Mouse (Mus musculus) myocyte (in vitro differentiated cells): ENCODE data around the gene E030018B13Rik. TPM values are rescaled to one million over a fixed set of nuclear protein-coding genes. Genes with fewer than 3 reads are reported as not detected.

Source experiments
- H3K27me3 ChIP-seq: one replicate; pipeline ENCODE4 v1.6.1; 2011; ENCODE audit not compliant: control insufficient read depth, insufficient read depth, insufficient read length
- H3K36me3 ChIP-seq: one replicate; pipeline ENCODE4 v1.6.1; 2011; ENCODE audit not compliant: control insufficient read depth, insufficient read depth
- H3K4me2 ChIP-seq: one replicate; pipeline ENCODE4 v1.6.1; 2011; ENCODE audit warnings: low read depth, control low read depth
- H3K4me3 ChIP-seq: one replicate; pipeline ENCODE4 v1.5.1; 2011; ENCODE audit warnings: mild to moderate bottlenecking, control low read depth, moderate library complexity
- H3K79me2 ChIP-seq: one replicate; pipeline ENCODE4 v1.6.1; 2011; ENCODE audit not compliant: control insufficient read depth, insufficient read depth
- H3ac ChIP-seq: one replicate; pipeline ENCODE4 v1.6.1; 2011; ENCODE audit not compliant: control insufficient read depth, insufficient read length
- CEBPB ChIP-seq: IDR thresholded peaks from 2 replicates; pipeline ENCODE4 v1.6.1; 2011; ENCODE audit warnings: mild to moderate bottlenecking, moderate library complexity; ENCODE audit not compliant: poor library complexity, insufficient read depth, severe bottlenecking
- E2F4 ChIP-seq: IDR thresholded peaks from one replicate; pipeline ENCODE4 v1.6.1; 2011; ENCODE audit warnings: mild to moderate bottlenecking, control low read depth, moderate library complexity; ENCODE audit not compliant: insufficient read depth
- MAX ChIP-seq: IDR thresholded peaks from one replicate; pipeline ENCODE4 v1.6.1; 2011; ENCODE audit warnings: low read depth, mild to moderate bottlenecking, control low read depth
- MYOD1 ChIP-seq, 3 experiments: IDR thresholded peaks; one replicate each; pipeline ENCODE4 v1.6.1; 2011; ENCODE audit warnings: control low read depth in 2 of 3, low read depth in 2 of 3, mild to moderate bottlenecking in 2 of 3, moderate library complexity in 1 of 3; ENCODE audit not compliant: insufficient read length in 2 of 3, control insufficient read depth in 1 of 3
- MYOG ChIP-seq, 3 experiments: IDR thresholded peaks; one replicate each; pipeline ENCODE4 v1.6.1; 2011; ENCODE audit warnings: control low read depth in 2 of 3, low read depth in 2 of 3, mild to moderate bottlenecking in 2 of 3; ENCODE audit not compliant: insufficient read length in 2 of 3, control insufficient read depth in 1 of 3, insufficient read depth in 1 of 3
- POLR2A ChIP-seq: IDR thresholded peaks from one replicate; pipeline ENCODE4 v1.6.1; 2011; ENCODE audit warnings: low read depth, mild to moderate bottlenecking, control low read depth, moderate library complexity; ENCODE audit not compliant: insufficient read length
- POLR2AphosphoS2 ChIP-seq: IDR thresholded peaks from one replicate; pipeline ENCODE4 v1.6.1; 2011; ENCODE audit warnings: low read depth, control low read depth; ENCODE audit not compliant: insufficient read length
- REST ChIP-seq: IDR thresholded peaks from one replicate; pipeline ENCODE4 v1.6.1; 2011; ENCODE audit warnings: mild to moderate bottlenecking, control low read depth, moderate library complexity; ENCODE audit not compliant: insufficient read depth, insufficient read length
- SRF ChIP-seq: IDR thresholded peaks from one replicate; pipeline ENCODE4 v1.6.1; 2011; ENCODE audit warnings: low read depth; ENCODE audit not compliant: control insufficient read depth, insufficient read length
- TCF12 ChIP-seq: IDR thresholded peaks from one replicate; pipeline ENCODE4 v1.6.1; 2011; ENCODE audit warnings: mild to moderate bottlenecking, control low read depth; ENCODE audit not compliant: poor library complexity, insufficient read depth, severe bottlenecking
- TCF3 ChIP-seq: IDR thresholded peaks from one replicate; pipeline ENCODE4 v1.6.1; 2011; ENCODE audit warnings: low read depth, control low read depth; ENCODE audit not compliant: insufficient read length
- USF1 ChIP-seq: IDR thresholded peaks from one replicate; pipeline ENCODE4 v1.6.1; 2011; ENCODE audit warnings: low read depth, mild to moderate bottlenecking, control low read depth, moderate library complexity
- polyA plus RNA-seq: library from polyadenylated mRNA; unstranded; fragments of >200 nt; fragmentation: generic; extraction: Trizol; gene quantifications from one replicate; pipeline ENCODE4 v1.2.1, GENCODE M21; 2012; ENCODE audit warnings: missing spikeins

E030018B13Rik gene
- polyA plus RNA-seq, 1 experiment = 0.17 TPM

- TF ChIP-seq MAX = no peak
- Histone ChIP-seq H3ac (no peak overlapping the region), H3K36me3 (no peaks in the 10 kb centered on the region), H3K79me2 (peaks cover 96% of the 10 kb centered on the region), H3K4me2 (peak overlapping the region; percentile 82), H3K27me3 (no peaks in the 10 kb centered on the region), H3K4me3 (no peak overlapping the region)
Measured at GRCm38 (mm10) chr7:63897655-63898054, 19.0 kb upstream of the E030018B13Rik start.

GRCm38 (mm10) chr7:63898201-63898600 is 18.5 kb upstream of the E030018B13Rik start:
- Histone ChIP-seq H3ac (no peak overlapping the region), H3K27me3 (no peaks in the 10 kb centered on the region), H3K4me3 (no peak overlapping the region), H3K79me2 (peaks cover 96% of the 10 kb centered on the region), H3K36me3 (no peaks in the 10 kb centered on the region), H3K4me2 (no peak overlapping the region)
- TF ChIP-seq CEBPB = no peak
- TF ChIP-seq TCF3 = no peak
- TF ChIP-seq TCF12 = no peak
- no peak for TF ChIP-seq POLR2A
- no peak for TF ChIP-seq MYOD1 (IDR thresholded peaks at IDR 0.05; ENCODE audit: control insufficient read depth in 1 of 3, insufficient read length in 2 of 3, low read depth in 2 of 3)

DNA sequence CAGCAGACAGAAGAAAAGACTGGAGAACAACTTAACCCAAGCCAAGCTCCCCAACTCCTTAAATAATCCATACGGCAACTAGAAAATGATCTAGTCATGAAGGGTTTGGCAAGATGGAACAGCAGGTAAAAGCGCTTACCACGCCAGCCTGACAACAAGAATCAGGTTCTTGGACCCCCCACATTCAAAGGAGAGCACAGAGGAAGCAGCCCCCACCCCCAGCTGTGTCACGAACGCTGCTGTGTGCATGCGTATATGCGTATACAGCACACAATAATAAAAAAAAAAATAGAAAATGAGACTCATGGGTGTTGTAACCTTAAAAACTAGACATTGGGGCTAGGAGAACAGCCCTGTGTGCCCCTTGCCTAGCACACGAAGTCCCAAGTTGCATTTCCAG is 16.7 kb upstream of the E030018B13Rik start:
- Histone ChIP-seq H3K4me3 (no peak overlapping the region), H3ac (no peak overlapping the region), H3K79me2 (peaks cover 97% of the 10 kb centered on the region), H3K27me3 (no peaks in the 10 kb centered on the region), H3K36me3 (no peaks in the 10 kb centered on the region), H3K4me2 (no peak overlapping the region)
- no peak for TF ChIP-seq E2F4
- no peak for TF ChIP-seq USF1
- TF ChIP-seq REST = no peak
- no peak for TF ChIP-seq MAX
- no peak for TF ChIP-seq TCF3
- no peak for TF ChIP-seq MYOD1 (IDR thresholded peaks at IDR 0.05; ENCODE audit: control insufficient read depth in 1 of 3, insufficient read length in 2 of 3, low read depth in 2 of 3)
- no peak for TF ChIP-seq SRF
- no peak for TF ChIP-seq CEBPB
- TF ChIP-seq POLR2AphosphoS2 = no peak
- no peak for TF ChIP-seq TCF12
- TF ChIP-seq MYOG (IDR thresholded peaks at IDR 0.05; ENCODE audit: control insufficient read depth in 1 of 3, insufficient read depth in 1 of 3, insufficient read length in 2 of 3, low read depth in 2 of 3) = no peak
- no peak for TF ChIP-seq POLR2A

GRCm38 (mm10) chr7:63900411-63900810 is 16.2 kb upstream of the E030018B13Rik start:
- Histone ChIP-seq H3K27me3 (no peaks in the 10 kb centered on the region), H3K36me3 (no peaks in the 10 kb centered on the region), H3ac (no peak overlapping the region), H3K4me2 (no peak overlapping the region), H3K79me2 (peaks cover 97% of the 10 kb centered on the region), H3K4me3 (no peak overlapping the region)
- TF ChIP-seq REST (no peak), MYOD1 (IDR thresholded peaks at IDR 0.05; ENCODE audit: control insufficient read depth in 1 of 3, insufficient read length in 2 of 3, low read depth in 2 of 3) (no peak), SRF (no peak), POLR2A (no peak), USF1 (no peak), MYOG (IDR thresholded peaks at IDR 0.05; ENCODE audit: control insufficient read depth in 1 of 3, insufficient read depth in 1 of 3, insufficient read length in 2 of 3, low read depth in 2 of 3) (no peak), MAX (no peak), E2F4 (no peak)

DNA sequence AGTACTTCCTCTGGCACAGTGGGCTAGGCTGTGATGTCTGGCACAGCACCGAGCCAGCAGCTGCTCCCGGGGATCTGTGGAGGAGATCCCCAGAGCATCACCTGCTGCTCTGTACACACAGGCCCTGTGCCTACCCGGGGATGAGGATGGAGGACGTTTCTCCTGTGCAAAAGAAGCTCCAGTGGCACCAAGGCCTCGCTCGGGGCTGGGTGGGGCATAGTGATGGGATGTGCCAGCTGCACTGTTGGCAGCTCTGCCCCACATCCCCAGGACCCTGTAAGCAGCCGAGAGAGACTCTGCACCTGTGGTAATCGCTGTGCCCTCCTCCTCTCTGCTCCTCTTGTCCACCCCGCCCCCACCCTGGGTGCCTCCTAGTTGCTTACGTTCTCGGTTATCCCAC is 15.3 kb upstream of the E030018B13Rik start:
- Histone ChIP-seq H3K4me3 (no peak overlapping the region), H3ac (no peak overlapping the region), H3K4me2 (no peak overlapping the region), H3K36me3 (no peaks in the 10 kb centered on the region), H3K79me2 (peaks cover 97% of the 10 kb centered on the region), H3K27me3 (no peaks in the 10 kb centered on the region)
- TF ChIP-seq SRF (no peak), REST (no peak), MYOD1 (IDR thresholded peaks at IDR 0.05; ENCODE audit: control insufficient read depth in 1 of 3, insufficient read length in 2 of 3, low read depth in 2 of 3) (peak in 2 of 3 experiments; percentile 91 to 93), E2F4 (no peak), TCF3 (no peak), CEBPB (no peak), MAX (no peak), TCF12 (peak; percentile 27), USF1 (no peak), POLR2A (no peak), POLR2AphosphoS2 (no peak), MYOG (IDR thresholded peaks at IDR 0.05; ENCODE audit: control insufficient read depth in 1 of 3, insufficient read depth in 1 of 3, insufficient read length in 2 of 3, low read depth in 2 of 3) (peak; percentile 8 to 77 (median 73))
